Mouse (Mus musculus) spleen, adult 2 months (tissue): Measurements from ENCODE around the gene Ano8.

Experiments used
- CTCF ChIP-seq: fragments of 200-500 bp; IDR thresholded peaks from 2 replicates; pipeline ENCODE4 v1.5.1; 2011; ENCODE audit warnings: mild to moderate bottlenecking, inconsistent platforms; ENCODE audit not compliant: insufficient read depth, insufficient read length, insufficient replicate concordance; ENCODE audit errors: extremely low read depth
- POLR2A ChIP-seq: fragments of 200-500 bp; IDR thresholded peaks from 2 replicates; pipeline ENCODE4 v1.6.1; 2011; ENCODE audit warnings: low read depth, low read length, inconsistent platforms

DNA sequence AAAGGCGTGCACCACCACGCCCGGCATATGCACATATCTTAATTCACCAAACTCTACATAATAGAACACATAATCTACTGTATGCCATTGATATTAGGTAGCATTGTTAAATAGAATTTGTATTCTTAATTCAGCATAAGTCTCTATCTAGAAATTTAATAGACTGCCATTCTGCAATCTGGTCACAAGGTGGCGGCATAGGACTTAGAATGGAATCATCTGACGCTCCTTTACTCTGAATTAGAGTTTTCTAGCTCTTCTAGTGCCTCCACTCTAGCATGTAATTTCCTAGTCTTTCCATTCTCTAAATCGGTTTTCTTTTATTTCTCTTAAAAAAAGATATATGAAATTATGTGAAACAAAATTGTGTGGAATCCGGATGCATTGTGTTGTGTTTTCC is 44.4 kb downstream of the Ano8 start:
- TF ChIP-seq POLR2A (no peak), CTCF (peak; percentile 17; the same call in 1 of the 2 replicates)
